Mouse (Mus musculus) intestine, postnatal 0 days (tissue): ENCODE measurements around the gene Gm4756. TPM values are rescaled to one million over a fixed set of nuclear protein-coding genes. Genes with fewer than 3 reads are reported as not detected.

Source experiments
- ATAC-seq: fragments of 200-750 bp; cut with Nextera tagmentation; 2 replicates; pipeline ENCODE4 v1.8.0; 2017; ENCODE audit warnings: mild to moderate bottlenecking, moderate TSS enrichment, moderate library complexity
- H3K27ac ChIP-seq: fragments of 300-500 bp; sonication (generic); 2 replicates; pipeline ENCODE4 v1.5.1; 2014; ENCODE audit warnings: mild to moderate bottlenecking, low read depth, low read length, moderate library complexity
- H3K27me3 ChIP-seq: fragments of 300-500 bp; sonication (generic); replicated peaks from 2 replicates; pipeline ENCODE4 v1.6.1; 2014; ENCODE audit warnings: low read length, mixed read lengths; ENCODE audit not compliant: control insufficient read depth, insufficient read depth
- H3K36me3 ChIP-seq: fragments of 300-500 bp; sonication (generic); 2 replicates; pipeline ENCODE4 v1.6.1; 2014; ENCODE audit warnings: mild to moderate bottlenecking, moderate library complexity; ENCODE audit not compliant: control insufficient read depth, insufficient read depth
- H3K4me1 ChIP-seq: fragments of 300-500 bp; sonication (generic); replicated peaks from 2 replicates; pipeline ENCODE4 v1.6.1; 2014; ENCODE audit warnings: antibody characterized with exemption, low read length, mixed read lengths; ENCODE audit not compliant: control insufficient read depth, insufficient read depth
- H3K4me2 ChIP-seq: fragments of 300-500 bp; sonication (generic); replicated peaks from 2 replicates; pipeline ENCODE4 v1.6.1; 2014; ENCODE audit warnings: low read depth, mild to moderate bottlenecking, moderate library complexity
- H3K4me3 ChIP-seq: fragments of 300-500 bp; sonication (generic); 2 replicates; pipeline ENCODE4 v1.5.1; 2014; ENCODE audit warnings: low read depth, low read length
- H3K9ac ChIP-seq: fragments of 300-500 bp; sonication (generic); 2 replicates; pipeline ENCODE4 v1.6.1; 2014; ENCODE audit warnings: mild to moderate bottlenecking, low read depth, low read length
- H3K9me3 ChIP-seq: fragments of 300-500 bp; sonication (generic); 2 replicates; pipeline ENCODE4 v1.6.1; 2016; ENCODE audit warnings: mixed run types; ENCODE audit not compliant: control insufficient read depth
- CTCF ChIP-seq: sonication (generic); IDR thresholded peaks from 2 replicates; pipeline ENCODE4 v1.5.1; 2016; ENCODE audit warnings: low read depth, mild to moderate bottlenecking, control low read depth, antibody characterized with exemption, moderate library complexity
- WGBS: fragments of 180-500 bp; shearing (Covaris S2); extraction: QIAGEN DNeasy Blood & Tissue Kit; methylation state at CpG from one replicate; pipeline ENCODE4 v1.1.7; 2014; 5-methylcytosine and 5-hydroxymethylcytosine counted together
- polyA plus RNA-seq: library from polyadenylated mRNA; unstranded; fragments of >200 nt; fragmentation: Nextera tagmentation; extraction: Ambion mirVana; gene quantifications from 2 replicates; pipeline ENCODE4 v1.2.1, GENCODE M21; 2015

Gm4756 gene
- polyA plus RNA-seq, 1 experiment from 2014 or later = not detected

- TF ChIP-seq CTCF = no peak
- H3K27ac ChIP-seq = no peak overlapping the region
- H3K4me2 ChIP-seq = no peak overlapping the region
- no peak overlapping the region for H3K4me3 ChIP-seq
- H3K9ac ChIP-seq = no peak overlapping the region
- no peak for ATAC-seq
- 94% methylated on average over 16 of the region's 16 CpGs for WGBS
- H3K9me3 ChIP-seq = no peaks in the 10 kb centered on the region
- no peaks in the 10 kb centered on the region for H3K27me3 ChIP-seq
- no peaks in the 10 kb centered on the region for H3K4me1 ChIP-seq
- peaks cover 25% of the 10 kb centered on the region for H3K36me3 ChIP-seq
Observed at GRCm38 (mm10) chr12:72655775-72656174, 6.3 kb upstream of the Gm4756 start.

GRCm38 (mm10) chr12:72654698-72655097 is 5.2 kb upstream of the Gm4756 start:
- H3K4me3 ChIP-seq = no peak overlapping the region
- WGBS = 21% methylated on average over 4 of the region's 4 CpGs

GRCm38 (mm10) chr12:72648921-72649320 is 540 bp downstream of the Gm4756 start:
- Histone ChIP-seq H3K4me3 (no peak overlapping the region), H3K27me3 (no peaks in the 10 kb centered on the region), H3K9ac (no peak overlapping the region), H3K36me3 (peaks cover 34% of the 10 kb centered on the region), H3K4me2 (no peak overlapping the region), H3K4me1 (no peaks in the 10 kb centered on the region), H3K9me3 (no peaks in the 10 kb centered on the region), H3K27ac (no peak overlapping the region)
- 96% methylated on average over 14 of the region's 14 CpGs for WGBS
- ATAC-seq = no peak
- no peak for TF ChIP-seq CTCF

More at GRCm38 (mm10) chr12:72654698-72655097, 5.2 kb upstream of the Gm4756 start:
- TF ChIP-seq CTCF = peak; percentile 83
- Histone ChIP-seq H3K9me3 (no peaks in the 10 kb centered on the region), H3K27me3 (no peaks in the 10 kb centered on the region), H3K4me1 (no peaks in the 10 kb centered on the region), H3K36me3 (peaks cover 29% of the 10 kb centered on the region), H3K27ac (no peak overlapping the region), H3K4me2 (no peak overlapping the region), H3K9ac (no peak overlapping the region)
- no peak for ATAC-seq

GRCm38 (mm10) chr12:72638025-72638424 is 11.4 kb downstream of the Gm4756 start:
- no peaks in the 10 kb centered on the region for H3K27me3 ChIP-seq
- no peaks in the 10 kb centered on the region for H3K36me3 ChIP-seq
- H3K9ac ChIP-seq = no peak overlapping the region
- no peak for ATAC-seq
- no peaks in the 10 kb centered on the region for H3K4me1 ChIP-seq
- 56% methylated on average over 3 of the region's 3 CpGs for WGBS
- no peak overlapping the region for H3K27ac ChIP-seq
- no peak overlapping the region for H3K4me3 ChIP-seq
- no peaks in the 10 kb centered on the region for H3K9me3 ChIP-seq
- no peak overlapping the region for H3K4me2 ChIP-seq
- no peak for TF ChIP-seq CTCF

GRCm38 (mm10) chr12:72628751-72629150 is 20.7 kb downstream of the Gm4756 start:
- H3K9me3 ChIP-seq = no peaks in the 10 kb centered on the region
- H3K4me2 ChIP-seq = no peak overlapping the region
- no peak for ATAC-seq
- H3K27ac ChIP-seq = no peak overlapping the region
- WGBS = 84% methylated on average over 7 of the region's 7 CpGs
- H3K9ac ChIP-seq = no peak overlapping the region
- no peaks in the 10 kb centered on the region for H3K27me3 ChIP-seq
- no peaks in the 10 kb centered on the region for H3K4me1 ChIP-seq
- TF ChIP-seq CTCF = no peak
- H3K4me3 ChIP-seq = no peak overlapping the region
- H3K36me3 ChIP-seq = no peaks in the 10 kb centered on the region

- no peaks in the 10 kb centered on the region for H3K9me3 ChIP-seq
- no peaks in the 10 kb centered on the region for H3K27me3 ChIP-seq
- H3K4me3 ChIP-seq = no peak overlapping the region
- H3K36me3 ChIP-seq = no peaks in the 10 kb centered on the region
- no peak for TF ChIP-seq CTCF
- H3K4me2 ChIP-seq = no peak overlapping the region
- 73% methylated on average over 5 of the region's 5 CpGs for WGBS
- no peak overlapping the region for H3K9ac ChIP-seq
- no peak overlapping the region for H3K27ac ChIP-seq
- no peak for ATAC-seq
- no peaks in the 10 kb centered on the region for H3K4me1 ChIP-seq
Observed at GRCm38 (mm10) chr12:72622853-72623496, 26.5 kb downstream of the Gm4756 start.
